Comparison of ENCODE assay signal across 8 mouse cellular contexts in the genomic region with DNA sequence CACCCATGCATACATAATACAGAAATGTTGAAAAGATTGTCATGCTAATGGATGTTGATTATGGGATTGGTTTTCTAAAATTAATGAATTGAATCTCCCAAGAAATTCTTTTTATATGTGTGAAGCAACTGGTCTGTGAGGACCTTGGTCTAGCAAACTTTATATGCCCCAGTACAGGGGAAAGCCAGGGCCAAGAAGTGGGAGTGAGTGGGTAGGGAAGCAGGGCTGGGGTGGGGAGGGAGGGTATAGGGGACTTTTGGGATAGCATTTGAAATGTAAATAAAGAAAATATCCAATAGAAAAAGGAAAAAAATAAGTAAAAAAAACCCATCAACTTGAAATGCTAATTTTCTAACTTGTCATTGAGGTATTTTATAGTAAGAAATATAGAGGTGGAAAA. TPM values are rescaled to one million over a fixed set of nuclear protein-coding genes. Genes with fewer than 3 reads are reported as not detected.
DNase-seq lines count a peak whose midpoint lies in the region; ATAC-seq and TF ChIP-seq lines count a peak whose summit lies in the region.
"Not testable (repeated sequence)": the region's sequence is repeated elsewhere in the genome, so short reads cannot be mapped to it uniquely, and the experiment has no call there.
"Had no signal": no experiment of that assay in that cellular context is flagged by ENCODE, and none has a peak within 500 bp of the region (broad histone marks: within the 10 kb centered on the region; RNA-seq: fewer than 3 reads in every experiment).

Gene Cfh (minus strand): TSS at position 101 of the 400 bp plus-strand sequence.

- not testable (repeated sequence) for TF ChIP-seq POLR2A in cortical plate, adult 2 months (IDR thresholded peaks at IDR 0.05; ENCODE audit: extremely low read depth, insufficient read depth, low read length)

- not testable (repeated sequence) for H3K9ac ChIP-seq in kidney, postnatal 0 days (ENCODE audit: low read depth, low read length); lung, embryonic 14.5 days

- not testable (repeated sequence) for H3K9me3 ChIP-seq in kidney, postnatal 0 days (replicated peaks; ENCODE audit: low read length); lung, embryonic 14.5 days (ENCODE audit: low read depth, low read length)

- ATAC-seq in kidney, postnatal 0 days (replicated peaks; ENCODE audit: low FRiP score, low read depth); lung, embryonic 14.5 days (ENCODE audit: insufficient read depth); monocyte, adult 5-6 weeks (replicated peaks; ENCODE audit: insufficient number of reproducible peaks, low FRiP score, low TSS enrichment, poor library complexity, severe bottlenecking): not testable (repeated sequence)

- not testable (repeated sequence) for TF ChIP-seq CTCF in cortical plate, adult 2 months (IDR thresholded peaks at IDR 0.05; ENCODE audit: extremely low read depth, insufficient read depth, low read length); kidney, postnatal 0 days (IDR thresholded peaks at IDR 0.05; ENCODE audit: low read depth); lung, embryonic 14.5 days (IDR thresholded peaks at IDR 0.05; ENCODE audit: low read depth)

- not testable (repeated sequence) for H3K27me3 ChIP-seq in kidney, postnatal 0 days (ENCODE audit: insufficient read depth, low read length); lung, embryonic 14.5 days (ENCODE audit: insufficient read depth, low read length)

- H3K36me3 ChIP-seq in kidney, postnatal 0 days (ENCODE audit: insufficient read depth, low read length); lung, embryonic 14.5 days (ENCODE audit: insufficient read depth): not testable (repeated sequence)

- H3K4me3 ChIP-seq in cortical plate, adult 2 months (ENCODE audit: insufficient read depth, low read length); lung, embryonic 14.5 days (ENCODE audit: low read depth, low read length): not testable (repeated sequence)
- peak within 1 kb of the TSS; percentile 36; the same call in 1 of the 2 replicates for H3K4me3 ChIP-seq in kidney, postnatal 0 days (replicated peaks; ENCODE audit: low read depth, low read length)

- intact Hi-C loops in heart, postnatal 36 days (cut with DNase I): loop anchor here (5.0 kb wide), 1 partner anchor 64 kb away; the partner anchor contains the start of gene Kcnt2
- intact Hi-C loops in left cerebral cortex, postnatal 10 days (cut with DNase I): not testable (repeated sequence)

- DNase-seq in heart, adult 8-10 months (ENCODE audit: low spot score); heart, postnatal 36 days; kidney, postnatal 0 days (ENCODE audit: low spot score); left cerebral cortex, postnatal 10 days (ENCODE audit: extremely low spot score in 1 of 2, low spot score in 2 of 2); lung, embryonic 14.5 days: not testable (repeated sequence)

- H3K27ac ChIP-seq in cortical plate, adult 2 months (ENCODE audit: insufficient read depth, low read length): not testable (repeated sequence)
- peak within 1 kb of the TSS; percentile 60; the same call in 1 of the 2 replicates for H3K27ac ChIP-seq in kidney, postnatal 0 days
- H3K27ac ChIP-seq in lung, embryonic 14.5 days (ENCODE audit: low read depth): peak within 1 kb of the TSS; percentile 12; the same call in 1 of the 2 replicates

- peak within 1 kb of the TSS; percentile 13; the same call in 1 of the 2 replicates for H3K4me2 ChIP-seq in kidney, postnatal 0 days (ENCODE audit: low read length)
- not testable (repeated sequence) for H3K4me2 ChIP-seq in lung, embryonic 14.5 days

- not testable (repeated sequence) for H3K4me1 ChIP-seq in cortical plate, adult 2 months (ENCODE audit: control insufficient read depth, insufficient read depth, low read length); kidney, postnatal 0 days (replicated peaks; ENCODE audit: insufficient read depth, low read length); lung, embryonic 14.5 days (ENCODE audit: insufficient read depth)

RNA-seq across cellular contexts. Expression of gene Cfh, which starts in this region (rescaled TPM):
- 15.6 and 16.3 TPM in 2 replicates for polyA plus RNA-seq in cortical plate, adult 2 months (2012; rRNA removed)
- 100 to 1,000 TPM in 1 of 4 experiments, 10 to 100 TPM in 3; 78.8 to 115 (median 85.7) TPM for total RNA-seq in heart, adult 8-10 months (2022)
- total RNA-seq in heart, postnatal 36 days (2021): 100 to 1,000 TPM in 1 of 2 experiments, 10 to 100 TPM in 1; 97.0 to 104 TPM
- 200 and 205 TPM in 2 replicates for polyA plus RNA-seq in kidney, postnatal 0 days (2015; fragmentation: Nextera tagmentation; extraction: Ambion mirVana)
- 10 to 100 TPM; 13.0 to 13.3 TPM for total RNA-seq in left cerebral cortex, postnatal 10 days (2021)
- polyA plus RNA-seq in lung, embryonic 14.5 days (2014; fragmentation: Nextera tagmentation; extraction: Ambion mirVana): 9.6 and 11.4 TPM in 2 replicates
- total RNA-seq in monocyte, adult 5-6 weeks (2017): 32.9 to 56.2 TPM (median 53.4 TPM) in 3 replicates
- total RNA-seq: CH12.LX had no signal

Comparison
In these comparisons a context has a peak if more than half of its experiments do, and no peak if none do; other contexts are left out.
1. RNA of gene Cfh (polyA plus RNA-seq): 200 to 205 TPM in kidney, postnatal 0 days; 15.6 to 16.3 TPM in cortical plate, adult 2 months and 9.6 to 11.4 TPM in lung, embryonic 14.5 days; every median in the first group is over 10 times any median in the second.